Mouse (Mus musculus) stomach, embryonic 14.5 days (tissue): ENCODE data around the gene Hscb. TPM values are rescaled to one million over a fixed set of nuclear protein-coding genes. Genes with fewer than 3 reads are reported as not detected.

Experiments used
- ATAC-seq: fragments of 200-750 bp; cut with Nextera tagmentation; 2 replicates; pipeline ENCODE4 v1.8.0; 2017; ENCODE audit warnings: low read depth, moderate TSS enrichment; ENCODE audit not compliant: insufficient number of reproducible peaks, insufficient read depth, low FRiP score
- H3K27ac ChIP-seq: fragments of 300-500 bp; sonication (generic); 2 replicates; pipeline ENCODE4 v1.5.1; 2014; ENCODE audit warnings: mild to moderate bottlenecking, low read length, moderate library complexity, mixed read lengths
- H3K27me3 ChIP-seq: fragments of 300-500 bp; sonication (generic); 2 replicates; pipeline ENCODE4 v1.6.1; 2014; ENCODE audit warnings: low read length, control low read depth, mixed read lengths; ENCODE audit not compliant: control insufficient read depth, insufficient read depth
- H3K36me3 ChIP-seq: fragments of 300-500 bp; sonication (generic); 2 replicates; pipeline ENCODE4 v1.6.1; 2014; ENCODE audit warnings: mild to moderate bottlenecking, control low read depth, low read length, moderate library complexity, mixed read lengths; ENCODE audit not compliant: control insufficient read depth, insufficient read depth
- H3K4me1 ChIP-seq: fragments of 300-500 bp; sonication (generic); 2 replicates; pipeline ENCODE4 v1.6.1; 2014; ENCODE audit warnings: low read length, control low read depth, mixed read lengths; ENCODE audit not compliant: control insufficient read depth, insufficient read depth
- H3K4me2 ChIP-seq: fragments of 300-500 bp; sonication (generic); replicated peaks from 2 replicates; pipeline ENCODE4 v1.6.1; 2014; ENCODE audit warnings: low read depth, low read length, control low read depth
- H3K4me3 ChIP-seq: fragments of 300-500 bp; sonication (generic); 2 replicates; pipeline ENCODE4 v1.5.1; 2014; ENCODE audit warnings: low read depth, low read length, control low read depth
- H3K9ac ChIP-seq: fragments of 300-500 bp; sonication (generic); replicated peaks from 2 replicates; pipeline ENCODE4 v1.6.1; 2014; ENCODE audit warnings: low read depth, mild to moderate bottlenecking, control low read depth, low read length, moderate library complexity, mixed read lengths
- H3K9me3 ChIP-seq: fragments of 300-500 bp; sonication (generic); 2 replicates; pipeline ENCODE4 v1.6.1; 2016; ENCODE audit warnings: low read depth, low read length, control low read depth; ENCODE audit not compliant: control insufficient read depth
- WGBS: fragments of 180-500 bp; shearing (Covaris S2); extraction: QIAGEN DNeasy Blood & Tissue Kit; methylation state at CpG from one replicate; pipeline ENCODE4 v1.1.7; 2014; 5-methylcytosine and 5-hydroxymethylcytosine counted together
- polyA plus RNA-seq: library from polyadenylated mRNA; unstranded; fragments of >200 nt; fragmentation: Nextera tagmentation; extraction: Ambion mirVana; gene quantifications from 2 replicates; pipeline ENCODE4 v1.2.1, GENCODE M21; 2014

Gene Hscb
- polyA plus RNA-seq, 1 experiment from 2014 or later: 26.6 TPM

- WGBS: 68% methylated on average over 8 of the region's 8 CpGs
Measured at GRCm38 (mm10) chr5:110826781-110827495, 12.6 kb downstream of the Hscb start.

GRCm38 (mm10) chr5:110824421-110824820, 15.2 kb downstream of the Hscb start:
- 79% methylated on average over 4 of the region's 4 CpGs for WGBS
- Histone ChIP-seq H3K4me3 (no peak overlapping the region), H3K4me2 (no peak overlapping the region), H3K9me3 (no peaks in the 10 kb centered on the region), H3K27ac (no peak overlapping the region), H3K36me3 (no peaks in the 10 kb centered on the region; the same call in 1 of the 2 replicates), H3K9ac (no peak overlapping the region), H3K4me1 (no peaks in the 10 kb centered on the region), H3K27me3 (no peaks in the 10 kb centered on the region)
- ATAC-seq: no peak

More at GRCm38 (mm10) chr5:110826781-110827495, 12.6 kb downstream of the Hscb start:
- Histone ChIP-seq H3K9ac (no peak overlapping the region), H3K27me3 (no peaks in the 10 kb centered on the region), H3K4me3 (no peak overlapping the region), H3K4me2 (no peak overlapping the region), H3K9me3 (no peaks in the 10 kb centered on the region), H3K27ac (peak overlapping the region; percentile 40; the same call in 1 of the 2 replicates), H3K36me3 (no peaks in the 10 kb centered on the region; the same call in 1 of the 2 replicates), H3K4me1 (no peaks in the 10 kb centered on the region)
- ATAC-seq: no peak

GRCm38 (mm10) chr5:110809667-110810325, 29.8 kb downstream of the Hscb start, which contains the start of gene Ulk1:
Gene Ulk1, minus strand, starts transcription at chr5:110810097.
- under 1% methylated on average over 69 of the region's 80 CpGs for WGBS
- Histone ChIP-seq H3K27me3 (no peaks in the 10 kb centered on the region), H3K27ac (peak within 1 kb of the TSS; percentile 89), H3K4me1 (peaks cover 13% of the 10 kb centered on the region), H3K9ac (peak within 1 kb of the TSS; percentile 89), H3K36me3 (peaks cover 10% of the 10 kb centered on the region; the same call in 1 of the 2 replicates), H3K4me2 (peak within 1 kb of the TSS; percentile 96), H3K9me3 (no peaks in the 10 kb centered on the region), H3K4me3 (peak within 1 kb of the TSS; percentile 79)
- ATAC-seq: peak; percentile 96

GRCm38 (mm10) chr5:110808821-110809666, 30.5 kb downstream of the Hscb start:
- H3K36me3 ChIP-seq: peaks cover 10% of the 10 kb centered on the region; the same call in 1 of the 2 replicates
- 1% methylated on average over 27 of the region's 27 CpGs for WGBS
- no peaks in the 10 kb centered on the region for H3K27me3 ChIP-seq
- peak overlapping the region; percentile 79 for H3K4me3 ChIP-seq
- H3K4me2 ChIP-seq: peak overlapping the region; percentile 96
- no peak for ATAC-seq
- H3K4me1 ChIP-seq: peaks cover 13% of the 10 kb centered on the region
- H3K9me3 ChIP-seq: no peaks in the 10 kb centered on the region
- peak overlapping the region; percentile 89 for H3K27ac ChIP-seq
- H3K9ac ChIP-seq: peak overlapping the region; percentile 89

- Histone ChIP-seq H3K4me1 (peaks cover 13% of the 10 kb centered on the region), H3K9me3 (no peaks in the 10 kb centered on the region), H3K36me3 (peaks cover 10% of the 10 kb centered on the region; the same call in 1 of the 2 replicates), H3K4me3 (peak overlapping the region; percentile 79), H3K9ac (peak overlapping the region; percentile 89), H3K27ac (peak overlapping the region; percentile 4; the same call in 1 of the 2 replicates), H3K27me3 (no peaks in the 10 kb centered on the region), H3K4me2 (peak overlapping the region; percentile 96)
- WGBS: 2% methylated on average over 14 of the region's 14 CpGs
- ATAC-seq: peak; percentile 63; the same call in 1 of the 2 replicates
Measured at GRCm38 (mm10) chr5:110808061-110808631, 31.4 kb downstream of the Hscb start.

- Histone ChIP-seq H3K4me2 (peak overlapping the region; percentile 96), H3K4me1 (peaks cover 13% of the 10 kb centered on the region), H3K9me3 (no peaks in the 10 kb centered on the region), H3K27me3 (no peaks in the 10 kb centered on the region), H3K9ac (no peak overlapping the region), H3K36me3 (peaks cover 10% of the 10 kb centered on the region; the same call in 1 of the 2 replicates), H3K4me3 (peak overlapping the region; percentile 79; the same call in 1 of the 2 replicates), H3K27ac (peak overlapping the region; percentile 4; the same call in 1 of the 2 replicates)
- 67% methylated on average over 4 of the region's 4 CpGs for WGBS
- no peak for ATAC-seq
Measured at GRCm38 (mm10) chr5:110807453-110807852, 32.1 kb downstream of the Hscb start.

GRCm38 (mm10) chr5:110806676-110807075, 32.9 kb downstream of the Hscb start:
- WGBS: 89% methylated on average over 1 of the region's 1 CpGs
- Histone ChIP-seq H3K9me3 (no peaks in the 10 kb centered on the region), H3K4me2 (no peak overlapping the region), H3K27me3 (no peaks in the 10 kb centered on the region), H3K9ac (no peak overlapping the region), H3K27ac (no peak overlapping the region), H3K36me3 (peaks cover 15% of the 10 kb centered on the region), H3K4me3 (no peak overlapping the region), H3K4me1 (peaks cover 15% of the 10 kb centered on the region)
- ATAC-seq: no peak
